Mouse (Mus musculus): ENCODE measurements around the gene Foxred2. TPM values are rescaled to one million over a fixed set of nuclear protein-coding genes. Genes with fewer than 3 reads are reported as not detected.

Foxred2 gene
- polyA plus RNA-seq, 1 experiment: 6.5 TPM

DNA sequence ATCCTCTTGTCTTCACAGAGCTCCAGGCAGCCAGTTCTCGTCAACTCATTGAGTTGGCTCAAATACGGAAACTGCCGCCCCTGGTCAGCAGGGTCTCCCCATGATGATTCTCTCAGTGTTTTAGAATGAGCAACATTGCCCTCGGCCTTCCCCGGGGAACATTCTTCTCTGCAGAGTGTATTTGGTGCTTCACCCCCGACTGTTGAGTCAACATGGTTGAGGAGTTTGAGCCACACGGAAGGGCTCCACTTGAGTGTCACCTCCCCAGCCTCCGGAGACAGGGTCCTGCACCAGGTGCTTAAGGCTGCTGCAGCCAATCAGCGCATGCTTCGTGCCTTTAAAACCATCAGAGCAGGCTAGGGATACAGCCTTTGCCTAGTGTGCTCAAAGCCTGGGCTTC is 63.2 kb downstream of the Foxred2 start:
- TF ChIP-seq CTCF (IDR thresholded peaks at IDR 0.05; ENCODE audit: control insufficient read depth, insufficient read depth, low read length) (no peak), POLR2A (IDR thresholded peaks at IDR 0.05; ENCODE audit: borderline replicate concordance, control insufficient read depth, low read depth, low read length) (no peak)
- 77% methylated on average over 10 of the region's 10 CpGs for WGBS
- H3K4me1 ChIP-seq (ENCODE audit: control insufficient read depth, insufficient read depth, low read length): peaks cover 3% of the 10 kb centered on the region
- no peak overlapping the region for H3K27ac ChIP-seq (ENCODE audit: control insufficient read depth, insufficient read depth, low read depth, low read length, poor library complexity)
- H3K4me3 ChIP-seq (replicated peaks; ENCODE audit: control insufficient read depth, low read depth, low read length): no peak overlapping the region

DNA sequence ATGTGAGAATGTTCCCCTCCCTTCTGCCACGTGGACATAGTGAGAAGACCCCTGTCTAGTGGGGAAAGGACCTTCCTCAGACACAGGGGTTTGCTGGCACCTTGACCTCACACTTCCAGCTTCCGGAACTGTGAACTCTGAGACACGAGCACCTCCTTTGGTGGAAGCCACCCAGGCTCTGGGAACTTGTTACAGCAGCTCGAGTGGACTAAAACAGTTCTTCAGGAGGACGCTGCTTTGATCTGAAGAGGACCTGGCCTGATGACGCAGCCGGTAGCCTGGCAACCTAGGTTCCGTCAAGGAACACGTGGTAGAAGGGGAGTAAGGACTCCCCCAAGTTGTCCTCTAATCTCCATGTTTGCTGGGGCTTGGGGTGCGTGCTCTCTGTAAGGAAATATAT is 64.1 kb downstream of the Foxred2 start:
- WGBS: 82% methylated on average over 10 of the region's 10 CpGs
- TF ChIP-seq POLR2A (IDR thresholded peaks at IDR 0.05; ENCODE audit: borderline replicate concordance, control insufficient read depth, low read depth, low read length) (no peak), CTCF (IDR thresholded peaks at IDR 0.05; ENCODE audit: control insufficient read depth, insufficient read depth, low read length) (no peak)
- peaks cover 3% of the 10 kb centered on the region for H3K4me1 ChIP-seq (ENCODE audit: control insufficient read depth, insufficient read depth, low read length)

DNA sequence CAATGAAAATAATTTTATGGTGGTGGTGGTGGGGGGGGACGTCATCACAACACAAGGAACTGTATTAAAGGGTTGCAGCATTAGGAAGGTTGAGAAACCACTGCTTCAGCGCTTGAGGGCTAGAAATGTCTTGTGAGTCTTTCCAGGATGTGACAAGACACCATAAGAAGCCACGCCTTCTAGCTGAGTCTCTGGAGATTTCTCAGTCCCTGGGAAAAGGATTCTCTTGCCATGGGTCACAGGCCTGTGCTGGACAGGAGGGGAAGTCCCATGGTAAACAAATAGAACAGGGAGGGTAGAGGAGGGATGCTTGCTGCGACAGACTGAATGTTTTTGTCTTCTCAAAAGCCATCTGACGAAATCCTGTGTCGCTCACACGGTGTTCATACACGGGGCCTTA is 64.8 kb downstream of the Foxred2 start:
- H3K4me1 ChIP-seq (ENCODE audit: control insufficient read depth, insufficient read depth, low read length): peaks cover 3% of the 10 kb centered on the region
- H3K4me3 ChIP-seq (replicated peaks; ENCODE audit: control insufficient read depth, low read depth, low read length): no peak overlapping the region
- WGBS: 54% methylated on average over 8 of the region's 8 CpGs
- TF ChIP-seq CTCF (IDR thresholded peaks at IDR 0.05; ENCODE audit: control insufficient read depth, insufficient read depth, low read length) (no peak), POLR2A (IDR thresholded peaks at IDR 0.05; ENCODE audit: borderline replicate concordance, control insufficient read depth, low read depth, low read length) (no peak)
- peak overlapping the region; percentile 59 for H3K27ac ChIP-seq (ENCODE audit: control insufficient read depth, insufficient read depth, low read depth, low read length, poor library complexity)

More for the DNA sequence above, 64.1 kb downstream of the Foxred2 start:
- Histone ChIP-seq H3K4me3 (replicated peaks; ENCODE audit: control insufficient read depth, low read depth, low read length) (no peak overlapping the region), H3K27ac (ENCODE audit: control insufficient read depth, insufficient read depth, low read depth, low read length, poor library complexity) (no peak overlapping the region)

Other genes with a start within 250 kb of the Foxred2 start
- 1.7 TPM in 1 of 2 replicates, not detected in the other for gene Apol9b, start 227.7 kb downstream of the Foxred2 start, polyA plus RNA-seq (2011; ENCODE audit: insufficient read depth, insufficient read length, low replicate concordance, missing spikeins)
- gene Apol8, start 199.7 kb downstream of the Foxred2 start, polyA plus RNA-seq (2011; ENCODE audit: insufficient read depth, insufficient read length, low replicate concordance, missing spikeins): 47.8 and 48.7 TPM in 2 replicates
- 264 and 399 TPM in 2 replicates for gene Myh9, start 114.5 kb downstream of the Foxred2 start, polyA plus RNA-seq (2011; ENCODE audit: insufficient read depth, insufficient read length, low replicate concordance, missing spikeins)
- 172 and 288 TPM in 2 replicates for gene Txn2, start 27.7 kb downstream of the Foxred2 start, polyA plus RNA-seq (2011; ENCODE audit: insufficient read depth, insufficient read length, low replicate concordance, missing spikeins)
- 53.3 and 79.3 TPM in 2 replicates for gene Eif3d, start 14.1 kb upstream of the Foxred2 start, polyA plus RNA-seq (2011; ENCODE audit: insufficient read depth, insufficient read length, low replicate concordance, missing spikeins)
- gene Cacng2, start 163.3 kb upstream of the Foxred2 start, polyA plus RNA-seq (2011; ENCODE audit: insufficient read depth, insufficient read length, low replicate concordance, missing spikeins): 0.27 TPM in 1 of 2 replicates, not detected in the other
- 14.3 and 15.1 TPM in 2 replicates for gene Ift27, start 217.4 kb upstream of the Foxred2 start, polyA plus RNA-seq (2011; ENCODE audit: insufficient read depth, insufficient read length, low replicate concordance, missing spikeins)
- 2.0 and 11.3 TPM in 2 replicates for gene Pvalb, start 249.7 kb upstream of the Foxred2 start, polyA plus RNA-seq (2011; ENCODE audit: insufficient read depth, insufficient read length, low replicate concordance, missing spikeins)